Mouse (Mus musculus) activated CD4-positive, CD25-positive, alpha-beta regulatory T cell, adult 4 months (primary cell): ENCODE data around the gene Neb. TPM values are rescaled to one million over a fixed set of nuclear protein-coding genes. Genes with fewer than 3 reads are reported as not detected.

Experiments used
- ATAC-seq: one replicate; pipeline ENCODE4 v1.8.0; 2017
- polyA plus RNA-seq, 2 experiments: library from polyadenylated mRNA; unstranded; fragments of 100-300 nt; shearing (Covaris generic); gene quantifications; one replicate each; pipeline ENCODE4 v1.2.1; 2017

The Neb gene
- polyA plus RNA-seq, 2 experiments from 2014 or later, result 24.7 to 38.1 TPM

DNA sequence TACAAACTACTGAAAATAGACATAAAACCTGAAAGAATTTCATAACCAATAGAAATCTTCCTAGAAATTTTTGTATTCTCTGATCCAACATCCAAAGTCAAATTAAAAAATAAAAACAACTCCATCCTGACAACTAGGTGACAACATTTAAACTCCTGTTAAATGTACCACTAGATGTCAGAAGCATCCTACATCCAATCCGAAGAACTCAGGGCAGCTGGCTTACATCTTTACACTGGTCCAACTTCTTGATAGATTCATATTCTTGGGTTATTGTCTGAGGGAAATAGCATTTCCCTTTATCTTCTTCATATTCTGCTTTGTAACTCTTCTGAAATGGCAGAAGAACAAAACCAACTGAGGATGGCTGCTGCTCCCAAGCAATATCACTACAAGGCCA, 74.9 kb downstream of the Neb start:
- ATAC-seq, result peak; percentile 69

DNA sequence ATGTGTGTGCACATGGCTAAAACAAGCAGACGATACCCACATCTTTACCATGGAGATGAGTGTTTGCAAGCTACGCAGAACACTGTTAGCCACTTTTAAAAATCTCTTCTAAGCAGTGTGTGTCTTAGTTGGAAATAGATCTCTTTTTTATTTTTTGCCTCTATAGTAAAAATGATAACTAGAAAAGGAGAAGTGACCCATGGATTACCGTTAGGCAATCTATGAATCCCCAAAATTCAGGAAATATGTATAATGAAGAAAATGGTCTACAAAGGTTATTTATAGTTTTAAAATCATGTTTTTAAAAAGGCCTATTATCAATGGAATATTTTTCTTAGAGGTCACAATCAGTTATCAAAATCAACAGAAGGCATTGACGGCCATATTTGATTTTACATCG, 80.3 kb downstream of the Neb start:
- ATAC-seq, result no peak

DNA sequence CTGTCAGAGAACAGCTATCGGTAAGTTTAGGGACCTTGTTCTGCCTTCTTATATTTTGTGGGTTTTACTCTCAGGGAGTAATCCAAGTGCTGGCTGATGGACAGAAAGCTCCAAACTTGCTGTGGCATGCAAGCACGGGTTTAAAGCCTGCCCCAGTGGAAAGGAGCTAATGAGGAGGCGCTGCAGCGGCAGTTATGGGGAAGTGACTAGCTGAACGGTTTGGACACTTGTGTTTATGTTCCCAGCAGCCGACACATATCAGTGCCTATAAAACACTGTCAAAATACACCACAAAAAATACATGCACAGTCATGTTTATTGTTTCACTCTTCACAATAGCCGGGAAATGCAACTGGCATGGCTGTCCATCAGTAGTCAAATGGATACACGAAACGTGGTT, 81.5 kb downstream of the Neb start:
- no peak for ATAC-seq

DNA sequence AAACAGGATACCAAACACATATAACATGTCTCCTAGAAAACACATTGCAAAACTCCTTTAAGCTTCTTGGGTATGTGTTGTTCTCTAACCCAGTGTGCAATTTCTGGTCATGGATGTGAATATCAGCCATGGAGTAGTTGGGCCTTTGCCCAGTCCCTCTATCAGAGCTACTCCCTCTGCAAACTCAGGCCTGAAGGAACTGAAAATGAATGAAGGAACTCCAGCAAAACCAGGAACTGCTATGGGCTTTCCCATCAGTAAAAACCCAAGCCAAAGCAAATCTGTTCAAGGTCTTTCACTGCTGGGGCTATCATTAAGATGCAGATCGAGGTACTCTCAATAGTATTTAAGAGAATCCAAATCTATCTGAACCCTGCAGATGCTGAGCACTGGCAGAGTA, 90.8 kb downstream of the Neb start:
- no peak for ATAC-seq

DNA sequence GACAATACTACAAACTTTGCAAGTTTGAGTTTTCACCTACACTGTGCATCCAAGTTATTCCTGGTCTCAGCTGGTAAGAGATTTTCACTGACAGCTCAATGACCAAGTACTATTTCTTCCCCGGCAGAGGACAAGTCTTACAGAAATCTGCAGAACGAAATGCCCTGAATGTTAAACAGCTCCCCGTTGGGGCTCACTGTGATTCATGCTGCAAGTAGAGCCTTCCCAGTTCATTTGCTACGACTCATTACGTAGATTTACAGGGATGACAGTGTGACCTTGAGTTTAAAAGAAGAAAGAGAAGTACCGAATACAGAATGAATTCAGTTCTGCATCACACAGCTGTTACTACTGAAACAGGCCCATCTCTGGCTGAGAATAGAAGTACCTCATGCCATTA, 91.9 kb downstream of the Neb start:
- ATAC-seq, result no peak

DNA sequence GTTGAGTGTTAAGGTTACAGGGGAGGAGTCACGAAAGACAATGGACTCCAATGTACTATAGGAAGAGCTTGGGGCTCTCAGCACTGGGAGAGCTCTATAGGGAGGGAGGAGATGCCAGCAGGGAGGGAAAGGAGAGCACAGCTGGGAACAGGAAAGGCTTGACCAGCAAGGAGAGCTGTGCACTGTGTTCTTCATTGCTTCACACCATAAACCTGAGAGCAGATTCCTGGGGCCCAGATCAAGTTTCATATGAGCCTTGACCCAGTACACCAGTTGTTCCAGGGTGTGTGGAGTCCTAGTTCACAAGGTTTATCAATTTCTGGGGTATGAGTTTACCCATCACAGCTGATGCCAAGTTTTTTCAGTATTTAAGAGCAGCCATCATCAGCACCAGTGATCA, 106.1 kb downstream of the Neb start:
- no peak for ATAC-seq

DNA sequence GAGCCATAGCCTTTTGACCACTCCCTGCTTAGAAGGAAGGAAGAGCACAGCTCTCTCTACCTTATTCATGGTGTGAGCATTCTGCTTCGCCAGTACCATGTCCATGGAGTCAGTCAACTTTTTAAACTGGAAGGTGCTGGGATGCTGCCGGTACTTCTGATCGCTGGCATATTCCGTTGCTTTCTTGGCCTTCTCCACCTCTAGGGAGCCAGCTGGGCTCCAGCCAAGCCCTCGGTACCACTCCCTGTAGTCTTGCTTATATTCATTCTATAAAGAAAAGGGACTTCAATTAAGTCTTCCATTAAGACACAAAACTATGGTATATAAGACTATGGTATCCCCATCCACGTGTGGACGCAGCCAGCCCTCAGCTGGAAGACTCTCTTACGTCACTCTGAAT, 107.4 kb downstream of the Neb start:
- no peak for ATAC-seq

DNA sequence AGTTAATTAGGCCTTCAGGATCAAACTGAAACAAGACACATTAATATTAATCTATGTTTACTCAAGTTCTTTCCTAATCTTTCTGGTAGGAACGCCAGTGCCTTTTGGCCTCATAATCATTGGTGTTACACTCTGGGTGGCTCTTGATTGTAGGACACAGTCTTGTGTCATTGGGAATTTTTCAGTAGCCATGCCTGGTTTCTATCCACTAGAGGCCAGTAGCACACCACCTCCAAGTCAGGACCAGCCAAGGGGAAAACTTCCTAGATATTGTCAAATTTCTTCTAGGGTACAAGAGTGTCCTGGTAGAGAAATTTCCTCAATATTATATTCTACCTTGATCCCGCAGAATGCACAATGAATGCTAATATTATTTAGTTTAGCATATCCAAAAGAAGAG, 116.1 kb downstream of the Neb start:
- no peak for ATAC-seq

DNA sequence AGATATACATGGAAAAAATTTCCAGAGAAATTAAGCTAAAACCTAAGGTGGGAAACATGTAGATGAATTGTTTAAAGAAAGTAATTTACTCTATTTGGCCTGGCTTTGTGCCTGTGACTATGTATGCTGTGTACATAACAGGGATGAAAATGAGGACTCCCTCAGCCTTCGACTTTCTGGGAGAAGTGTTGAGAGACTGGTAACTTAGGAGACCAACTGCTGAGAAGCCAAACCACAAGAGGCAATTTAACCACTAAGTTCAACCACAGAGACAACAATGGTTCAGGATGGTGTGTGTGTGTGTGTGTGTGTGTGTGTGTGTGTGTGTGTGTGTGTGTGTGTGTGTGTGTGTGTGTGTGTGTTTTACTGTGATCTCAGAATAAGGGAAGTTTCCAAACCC, 126.2 kb downstream of the Neb start:
- no peak for ATAC-seq

DNA sequence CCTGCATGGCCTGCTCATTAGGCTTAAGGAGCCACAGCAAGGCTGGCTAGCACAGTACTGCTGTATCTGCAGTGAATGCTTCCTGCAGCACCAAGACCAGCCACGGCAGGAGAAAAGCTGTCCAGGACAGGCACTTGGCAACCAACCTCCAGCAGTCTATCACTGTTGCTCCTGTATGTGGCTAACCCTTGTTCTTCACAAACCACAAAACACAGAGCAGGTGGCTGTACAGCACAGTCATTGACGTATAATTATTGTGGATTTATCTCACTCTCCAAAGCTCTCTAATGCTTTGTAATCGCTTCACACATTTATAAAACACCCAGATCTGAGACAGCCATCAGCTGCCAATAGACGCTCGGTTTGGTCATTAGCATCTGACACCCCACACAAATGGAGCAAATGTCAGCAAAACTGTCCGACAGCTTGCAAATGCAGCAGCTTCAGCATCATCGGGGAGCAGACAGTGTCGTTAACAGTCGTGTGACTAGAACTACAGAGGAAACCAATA, 129.9 kb downstream of the Neb start:
- no peak for ATAC-seq

DNA sequence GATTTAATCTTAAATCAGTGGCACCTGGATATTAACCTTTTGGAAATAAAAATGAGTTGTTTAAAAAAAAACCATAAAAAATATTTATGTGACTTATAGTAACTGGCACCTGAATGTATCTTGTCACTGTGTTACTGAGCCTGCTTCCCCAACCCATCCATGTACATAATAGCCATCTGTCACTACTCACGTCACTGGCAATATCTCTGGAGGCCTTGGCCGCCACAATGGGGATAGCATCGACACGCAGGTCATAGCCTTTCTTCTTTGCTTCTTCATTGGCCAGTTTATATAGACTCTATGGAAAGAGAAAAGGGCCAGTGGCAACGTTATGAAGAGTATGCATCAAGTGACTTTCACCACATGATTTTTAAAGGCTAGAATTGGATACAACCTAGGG, 133.2 kb downstream of the Neb start:
- ATAC-seq, result no peak

DNA sequence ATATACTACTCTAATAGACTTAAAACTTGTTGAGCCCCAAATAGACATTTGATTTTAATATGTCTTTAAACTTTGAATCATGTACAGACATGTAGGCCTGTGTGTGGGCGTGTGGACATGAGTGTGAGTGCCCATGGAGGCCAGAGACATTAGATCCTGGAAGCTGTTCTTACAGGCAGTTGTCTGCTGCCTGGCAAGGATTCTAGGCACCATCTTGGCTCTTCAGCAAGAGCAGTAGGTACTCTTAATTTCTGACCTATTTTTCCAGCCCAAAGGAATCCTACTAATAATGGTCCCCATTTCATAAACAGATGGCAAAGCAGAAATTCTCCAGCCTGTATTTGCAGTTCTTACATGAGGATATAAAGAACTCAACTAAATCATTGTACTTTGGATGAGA, 135.6 kb downstream of the Neb start:
- no peak for ATAC-seq

DNA sequence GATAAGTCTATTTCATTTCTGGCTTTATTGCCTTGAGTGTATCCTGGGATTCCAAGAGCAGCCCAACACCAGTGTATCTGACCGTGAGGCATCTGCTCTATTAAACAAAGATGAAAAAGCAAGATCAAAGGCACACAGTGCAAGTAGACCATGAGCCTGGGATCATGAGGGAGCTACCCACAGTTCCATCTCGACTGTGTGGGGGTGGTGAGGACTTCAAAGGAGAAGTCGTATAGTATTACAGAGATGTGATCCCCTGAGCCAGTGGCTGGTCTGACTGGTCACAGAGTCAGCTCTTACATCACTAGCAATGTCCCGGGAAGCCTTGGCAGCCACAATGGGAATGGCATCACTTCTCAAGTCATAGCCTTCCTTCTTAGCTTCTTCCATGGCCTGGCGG, 140.4 kb downstream of the Neb start:
- ATAC-seq, result no peak

DNA sequence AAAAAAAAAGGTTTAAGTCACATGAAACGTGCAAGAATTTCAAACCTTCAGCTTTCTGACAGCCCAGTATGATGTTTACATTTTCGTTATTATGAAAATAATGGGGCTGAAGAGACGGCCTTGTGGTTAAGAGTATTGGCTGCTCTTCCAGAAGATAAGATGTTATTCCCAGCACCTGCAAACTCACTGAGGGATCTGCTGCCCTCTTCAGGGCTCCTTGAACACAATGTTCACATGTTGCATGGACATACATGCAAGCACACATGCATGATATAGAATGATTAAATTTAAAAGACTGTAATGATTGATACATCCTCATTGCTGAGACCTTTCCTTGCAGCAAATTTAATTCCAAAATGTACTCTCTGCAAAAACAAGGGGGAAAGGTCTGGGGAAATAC, 150.7 kb downstream of the Neb start:
- ATAC-seq, result no peak

DNA sequence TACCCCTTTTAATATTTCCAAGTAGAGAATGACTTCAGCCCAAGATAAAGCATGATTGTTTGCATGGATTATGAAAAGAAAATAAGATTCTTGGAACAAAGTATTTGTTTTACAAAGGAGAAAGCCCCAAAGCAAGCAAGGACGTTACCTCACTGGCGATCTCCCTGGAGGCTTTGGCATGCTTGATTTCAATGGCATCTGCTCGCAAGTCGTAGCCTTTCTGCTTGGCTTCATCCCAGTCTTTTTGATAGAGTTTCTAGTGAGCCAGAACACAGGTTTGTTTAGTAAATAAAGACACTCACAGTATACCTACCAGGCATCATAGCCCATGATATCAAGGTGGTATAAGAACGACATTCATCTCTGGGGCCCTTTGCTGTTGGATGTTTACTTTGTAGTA, 153.9 kb downstream of the Neb start:
- ATAC-seq, result no peak

DNA sequence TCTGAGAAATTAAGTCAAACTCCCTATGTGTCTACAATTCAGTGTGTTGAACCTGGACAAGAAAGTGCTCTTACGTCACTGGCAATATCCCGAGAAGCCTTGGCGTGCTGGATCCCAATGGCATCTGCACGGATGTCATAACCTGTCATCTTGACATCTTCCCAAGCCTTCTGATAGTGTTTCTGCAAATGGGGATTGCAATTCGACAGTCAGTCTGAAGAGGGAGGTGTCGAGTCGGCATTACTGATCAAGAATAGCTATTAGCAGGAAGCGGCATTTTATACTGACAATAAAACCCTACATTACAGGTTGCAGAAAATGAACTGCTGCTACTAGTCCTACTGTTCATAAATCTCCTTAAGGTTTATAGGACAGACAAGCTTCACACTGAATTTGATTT, 158.2 kb downstream of the Neb start:
- peak; percentile 88 for ATAC-seq

DNA sequence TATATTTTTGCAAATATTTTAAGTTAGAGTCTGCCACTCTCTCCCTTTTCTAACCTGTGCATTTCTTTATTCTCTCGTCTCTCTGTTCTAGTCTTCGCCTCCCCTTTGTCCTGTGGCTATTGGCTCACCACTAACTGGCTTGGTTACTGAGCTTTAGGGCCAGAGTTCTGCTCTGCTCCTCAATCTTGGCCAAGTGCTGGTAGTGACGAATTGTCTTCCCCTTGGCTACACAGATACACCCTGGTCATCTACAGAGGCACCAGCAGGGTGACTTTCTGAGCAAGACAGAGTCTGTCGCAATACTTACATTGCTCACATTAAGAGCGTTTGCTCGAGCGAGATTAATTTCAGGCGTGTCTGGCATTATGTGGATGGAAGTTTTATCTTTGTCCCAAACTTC, 162.3 kb downstream of the Neb start:
- ATAC-seq, result no peak

DNA sequence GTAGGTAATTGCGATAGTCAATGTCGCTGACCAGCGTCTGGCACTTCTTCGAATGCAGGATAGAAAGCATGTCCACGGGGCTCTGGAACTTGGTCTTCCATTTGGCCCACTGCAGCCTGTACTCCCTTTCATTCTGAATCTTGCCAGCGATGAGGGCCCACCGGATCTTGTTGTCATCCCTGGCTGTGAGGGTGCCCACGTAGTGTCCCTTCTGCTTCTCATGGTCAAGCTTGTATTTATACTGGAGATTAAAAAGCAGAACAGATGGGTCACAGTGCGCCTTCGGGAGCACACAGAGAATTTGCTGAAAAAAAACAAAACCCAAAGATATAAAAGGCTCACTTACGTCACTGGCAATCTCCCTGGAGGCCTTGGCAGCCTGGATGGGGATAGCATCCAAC, 165.7 kb downstream of the Neb start:
- ATAC-seq, result no peak

DNA sequence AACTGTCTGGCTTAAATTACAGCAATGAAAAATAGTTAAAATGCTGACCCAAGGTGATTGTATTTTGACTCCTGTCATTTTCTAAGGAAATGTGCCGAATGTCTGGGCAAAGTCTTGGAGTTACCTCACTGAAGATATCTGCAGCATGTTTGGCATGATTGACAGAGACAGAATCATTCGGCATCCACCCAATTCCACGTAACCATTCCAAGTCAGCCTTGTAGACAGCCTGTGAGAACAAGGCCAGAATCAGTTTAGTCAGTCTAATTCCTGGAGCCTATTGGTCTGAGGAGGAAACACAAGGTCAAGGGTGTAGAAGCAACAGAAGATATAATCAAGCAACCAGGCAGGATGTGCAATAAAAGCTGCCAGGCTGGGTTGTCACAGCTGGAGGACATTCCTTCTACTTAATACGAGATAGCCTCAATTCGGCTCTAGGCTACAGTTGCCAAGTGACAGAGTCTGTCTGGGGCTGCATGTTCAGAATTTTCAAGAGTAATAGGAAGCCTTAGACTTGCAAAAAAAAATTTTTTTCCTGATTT, 166.8 kb downstream of the Neb start:
- ATAC-seq, result no peak

DNA sequence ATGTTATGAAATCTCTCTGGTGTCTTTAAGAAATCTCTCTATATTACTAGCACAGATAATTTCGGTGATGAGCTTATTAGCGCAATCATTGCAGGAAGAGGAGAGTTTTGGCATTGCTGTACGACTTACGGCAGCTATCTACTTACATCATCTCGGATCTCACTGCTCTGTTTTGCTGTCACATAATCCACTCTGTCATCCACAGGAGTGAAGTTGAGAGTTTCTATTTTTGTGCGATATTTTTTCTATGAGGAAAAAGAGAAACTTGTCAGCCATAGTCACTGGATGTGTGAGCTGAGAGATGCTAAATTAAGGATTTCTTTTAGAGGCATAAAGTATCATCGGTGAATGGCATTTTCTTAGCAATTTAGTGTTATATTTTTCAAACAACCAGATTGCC, 167.6 kb downstream of the Neb start:
- no peak for ATAC-seq

DNA sequence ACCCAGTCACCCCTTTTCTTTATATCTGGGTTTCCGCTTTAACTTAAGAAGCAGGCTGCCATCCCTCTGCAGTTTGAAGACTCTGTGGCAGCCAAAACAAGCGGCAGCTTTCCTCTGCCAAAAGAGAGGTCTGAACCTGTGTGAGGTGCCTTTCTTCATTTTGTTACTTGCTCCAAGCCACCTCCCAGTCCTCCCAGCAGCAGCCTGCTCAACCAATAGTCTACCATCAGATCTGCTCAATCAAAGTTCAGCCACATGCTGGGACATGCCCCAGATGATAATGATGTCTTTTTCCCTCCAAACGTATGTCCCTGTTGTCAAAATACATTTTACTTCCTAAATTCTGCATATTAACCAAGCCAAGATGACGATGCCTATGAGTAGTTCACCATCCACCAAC, 173.3 kb downstream of the Neb start:
- no peak for ATAC-seq

DNA sequence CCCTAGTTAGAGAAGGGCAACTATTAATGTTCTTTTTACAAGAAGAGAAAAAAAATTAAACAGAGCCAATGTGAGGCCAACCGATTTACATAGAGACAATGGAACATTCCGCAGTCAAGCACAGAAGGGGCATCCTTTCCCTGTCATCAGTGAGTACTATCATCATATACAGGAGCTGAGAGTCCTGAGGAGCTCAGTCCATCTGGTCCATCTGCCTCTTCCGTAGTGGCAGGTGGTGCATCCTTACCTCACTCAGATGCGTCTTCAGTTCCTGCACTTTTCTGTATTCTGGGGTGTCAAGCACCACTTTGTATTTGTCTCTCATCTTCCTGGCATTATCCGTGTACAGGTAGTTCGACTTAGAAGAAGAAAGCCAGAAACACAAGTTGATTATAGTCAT, 184.6 kb downstream of the Neb start:
- no peak for ATAC-seq

DNA sequence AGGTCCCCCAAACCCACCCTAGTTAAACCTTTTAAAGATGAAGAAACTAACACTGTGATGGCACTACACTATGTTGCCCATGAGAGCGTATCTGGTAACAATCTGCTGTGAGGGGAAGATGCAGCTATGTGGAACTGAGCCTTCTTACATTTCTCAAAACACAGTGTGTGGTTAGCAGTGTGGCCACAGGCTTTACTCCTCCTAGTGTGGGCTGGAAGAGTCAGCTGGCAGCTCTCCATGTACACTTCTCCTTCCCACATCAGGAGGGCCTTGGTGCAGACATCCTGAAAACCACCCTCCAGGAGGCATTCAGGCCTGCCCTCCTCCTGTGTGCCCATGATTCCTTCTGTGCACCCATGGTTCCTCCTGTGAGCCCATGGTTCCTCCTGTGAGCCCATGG, 198.6 kb downstream of the Neb start:
- no peak for ATAC-seq

DNA sequence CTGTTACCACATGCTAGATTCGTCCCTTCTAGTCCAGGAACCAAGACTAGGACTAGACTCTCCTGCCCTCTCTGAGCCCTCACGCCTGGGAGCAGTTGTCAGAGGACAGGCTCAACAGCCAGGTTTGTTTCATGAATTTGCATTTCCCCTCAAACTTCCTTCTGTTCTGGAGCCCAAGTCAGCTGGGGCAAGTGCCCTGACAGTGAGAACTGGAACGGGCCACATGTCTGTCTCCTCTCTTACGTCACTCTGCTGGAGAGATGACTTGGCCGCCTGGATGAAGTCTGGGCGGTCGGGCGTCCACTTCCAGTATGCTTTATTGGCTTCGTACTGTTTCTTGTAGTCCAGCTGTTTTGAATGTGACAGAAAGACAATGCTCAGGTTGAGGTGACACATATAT, 200.5 kb downstream of the Neb start:
- ATAC-seq, result no peak

DNA sequence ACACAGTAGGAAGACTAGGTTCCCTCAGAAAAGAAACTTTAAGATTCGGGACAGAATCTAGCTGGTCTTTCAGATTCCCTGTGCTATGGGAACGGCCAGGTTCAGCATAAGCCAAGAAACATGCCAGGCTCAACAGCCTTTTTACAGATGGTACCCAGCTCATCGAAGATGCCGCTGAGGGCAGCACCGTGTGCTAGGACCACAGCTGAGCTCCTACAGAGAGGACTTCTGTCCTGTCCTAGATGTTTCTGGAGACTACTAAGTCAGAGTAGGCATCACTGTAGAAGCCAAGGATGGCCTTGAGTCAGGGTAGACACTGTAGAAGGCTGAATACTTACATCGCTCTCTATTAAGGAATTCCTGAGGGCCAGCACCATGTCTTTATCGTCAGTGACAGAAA, 201.1 kb downstream of the Neb start:
- no peak for ATAC-seq

DNA sequence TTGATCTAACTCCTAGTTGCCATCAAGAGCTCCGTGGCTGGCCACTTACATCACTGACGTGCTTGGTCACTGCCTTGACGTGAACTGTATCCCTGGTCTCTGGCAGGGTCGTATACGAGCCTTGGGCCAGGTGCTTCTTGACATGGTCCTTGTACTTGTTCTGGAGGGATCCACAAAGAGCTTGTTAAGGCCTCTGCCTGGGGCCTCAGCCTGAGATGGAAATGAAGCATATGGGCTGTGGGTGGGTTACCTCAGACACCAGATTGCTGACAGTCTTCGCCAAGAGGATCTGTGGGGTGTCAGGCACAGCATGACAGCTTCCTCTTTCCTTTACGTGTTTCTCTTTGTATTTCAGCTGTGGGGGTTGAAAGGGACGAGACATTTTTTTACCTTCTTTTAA, 201.7 kb downstream of the Neb start:
- ATAC-seq, result no peak
